Mouse (Mus musculus): ENCODE data around the gene Gca.

Gca gene

GRCm38 (mm10) chr2:62664135-62664670 is at the start of gene Gca:
Gene Gca (plus strand): TSS chr2:62664285.
- peak in 1 of 2 experiments; percentile 41 for DNase-seq (ENCODE audit: low read depth in 1 of 2, low spot score in 2 of 2)

GRCm38 (mm10) chr2:62618934-62619341 is 45.1 kb upstream of the Gca start:
- DNase-seq (ENCODE audit: low read depth in 1 of 2, low spot score in 2 of 2), result no peak

GRCm38 (mm10) chr2:62619679-62620078 is 44.4 kb upstream of the Gca start:
- no peak for DNase-seq (ENCODE audit: low read depth in 1 of 2, low spot score in 2 of 2)

GRCm38 (mm10) chr2:62623024-62623441 is 41.1 kb upstream of the Gca start:
- no peak for DNase-seq (ENCODE audit: low read depth in 1 of 2, low spot score in 2 of 2)

GRCm38 (mm10) chr2:62627728-62628127 is 36.4 kb upstream of the Gca start:
- DNase-seq (ENCODE audit: low read depth in 1 of 2, low spot score in 2 of 2), result no peak

GRCm38 (mm10) chr2:62628356-62628755 is 35.7 kb upstream of the Gca start:
- no peak for DNase-seq (ENCODE audit: low read depth in 1 of 2, low spot score in 2 of 2)

GRCm38 (mm10) chr2:62630446-62630845 is 33.6 kb upstream of the Gca start:
- DNase-seq (ENCODE audit: low read depth in 1 of 2, low spot score in 2 of 2), result no peak

GRCm38 (mm10) chr2:62639869-62640268 is 24.2 kb upstream of the Gca start:
- DNase-seq (ENCODE audit: low read depth in 1 of 2, low spot score in 2 of 2), result no peak

- DNase-seq (ENCODE audit: low read depth in 1 of 2, low spot score in 2 of 2), result peak in 1 of 2 experiments; percentile 37
Measured at GRCm38 (mm10) chr2:62643405-62644305, 20.4 kb upstream of the Gca start.

- DNase-seq (ENCODE audit: low read depth in 1 of 2, low spot score in 2 of 2), result no peak
Measured at GRCm38 (mm10) chr2:62644891-62645290, 19.2 kb upstream of the Gca start.

- peak in 1 of 2 experiments; percentile 10 for DNase-seq (ENCODE audit: low read depth in 1 of 2, low spot score in 2 of 2)
Measured at GRCm38 (mm10) chr2:62645475-62645874, 18.6 kb upstream of the Gca start.

- peak in 1 of 2 experiments; percentile 55 for DNase-seq (ENCODE audit: low read depth in 1 of 2, low spot score in 2 of 2)
Measured at GRCm38 (mm10) chr2:62646014-62646645, 18.0 kb upstream of the Gca start, which contains the start of gene Ifih1. Gene Ifih1 (minus strand): TSS chr2:62646255.

GRCm38 (mm10) chr2:62646671-62647289 is 17.3 kb upstream of the Gca start:
- DNase-seq (ENCODE audit: low read depth in 1 of 2, low spot score in 2 of 2), result no peak

GRCm38 (mm10) chr2:62651890-62652289 is 12.2 kb upstream of the Gca start:
- no peak for DNase-seq (ENCODE audit: low read depth in 1 of 2, low spot score in 2 of 2)

- no peak for DNase-seq (ENCODE audit: low read depth in 1 of 2, low spot score in 2 of 2)
Measured at GRCm38 (mm10) chr2:62652466-62652865, 11.6 kb upstream of the Gca start.

GRCm38 (mm10) chr2:62654519-62655338 is 9.4 kb upstream of the Gca start:
- DNase-seq (ENCODE audit: low read depth in 1 of 2, low spot score in 2 of 2), result no peak

GRCm38 (mm10) chr2:62656072-62656471 is 8.0 kb upstream of the Gca start:
- no peak for DNase-seq (ENCODE audit: low read depth in 1 of 2, low spot score in 2 of 2)

- DNase-seq (ENCODE audit: low read depth in 1 of 2, low spot score in 2 of 2), result no peak
Measured at GRCm38 (mm10) chr2:62660565-62660964, 3.5 kb upstream of the Gca start.

- no peak for DNase-seq (ENCODE audit: low read depth in 1 of 2, low spot score in 2 of 2)
Measured at GRCm38 (mm10) chr2:62662560-62662959, 1.5 kb upstream of the Gca start.

- DNase-seq (ENCODE audit: low read depth in 1 of 2, low spot score in 2 of 2), result no peak
Measured at GRCm38 (mm10) chr2:62664839-62665238, 754 bp downstream of the Gca start.

GRCm38 (mm10) chr2:62665536-62665935 is 1.5 kb downstream of the Gca start:
- DNase-seq (ENCODE audit: low read depth in 1 of 2, low spot score in 2 of 2), result no peak

Data from monocyte, adult 2 months (primary cell).